Mouse (Mus musculus): Measurements from ENCODE around the gene Snf8. TPM values are rescaled to one million over a fixed set of nuclear protein-coding genes. Genes with fewer than 3 reads are reported as not detected.

The Snf8 gene
- 10 to 100 TPM; 95.0 to 97.4 TPM for total RNA-seq (2021)

GRCm38 (mm10) chr11:96034596-96035052 lies at the start of gene Snf8:
Gene Snf8 (plus strand): TSS chr11:96034885.
- intact Hi-C loops (cut with DNase I) = loop anchor here (5.0 kb wide), 1 partner anchor 207 kb away; no protein-coding TSS in a partner anchor
- DNase-seq (ENCODE audit: low spot score in 2 of 2) = peak; percentile 96

GRCm38 (mm10) chr11:95987854-95988447 lies 46.7 kb upstream of the Snf8 start:
- DNase-seq (ENCODE audit: low spot score in 2 of 2) = no peak
- intact Hi-C loops (cut with DNase I) = no loop called here

GRCm38 (mm10) chr11:95988533-95988932 lies 46.2 kb upstream of the Snf8 start:
- peak in 1 of 2 experiments; percentile 4 for DNase-seq (ENCODE audit: low spot score in 2 of 2)
- intact Hi-C loops (cut with DNase I) = no loop called here

DNA sequence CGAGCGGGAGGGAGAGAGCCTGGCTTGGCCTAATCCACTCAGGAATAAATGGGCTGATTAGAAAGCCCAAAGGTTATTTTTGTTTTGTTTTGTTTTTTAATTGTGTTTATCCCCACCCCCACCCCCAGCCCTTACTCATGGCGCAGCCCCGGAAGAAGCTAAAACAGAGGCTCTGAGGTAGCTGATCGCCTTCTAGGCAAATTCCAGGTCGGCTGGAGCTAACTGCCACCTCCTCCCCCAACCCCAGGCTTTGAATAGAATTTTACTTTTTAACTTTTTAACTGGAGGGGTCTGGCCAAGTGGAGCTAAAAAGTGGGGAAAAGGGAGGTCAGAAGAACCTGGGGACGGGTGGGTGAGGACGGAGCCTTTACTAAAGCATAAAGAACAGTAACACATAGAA lies 44.8 kb upstream of the Snf8 start:
- no peak for DNase-seq (ENCODE audit: low spot score in 2 of 2)
- intact Hi-C loops (cut with DNase I) = no loop called here

- no peak for DNase-seq (ENCODE audit: low spot score in 2 of 2)
- intact Hi-C loops (cut with DNase I) = no loop called here
These were observed 44.3 kb upstream of the Snf8 start for GRCm38 (mm10) chr11:95990431-95990830.

- intact Hi-C loops (cut with DNase I) = no loop called here
- DNase-seq (ENCODE audit: low spot score in 2 of 2) = peak in 1 of 2 experiments; percentile 9
These were observed 43.6 kb upstream of the Snf8 start for GRCm38 (mm10) chr11:95990886-95991708.

DNA sequence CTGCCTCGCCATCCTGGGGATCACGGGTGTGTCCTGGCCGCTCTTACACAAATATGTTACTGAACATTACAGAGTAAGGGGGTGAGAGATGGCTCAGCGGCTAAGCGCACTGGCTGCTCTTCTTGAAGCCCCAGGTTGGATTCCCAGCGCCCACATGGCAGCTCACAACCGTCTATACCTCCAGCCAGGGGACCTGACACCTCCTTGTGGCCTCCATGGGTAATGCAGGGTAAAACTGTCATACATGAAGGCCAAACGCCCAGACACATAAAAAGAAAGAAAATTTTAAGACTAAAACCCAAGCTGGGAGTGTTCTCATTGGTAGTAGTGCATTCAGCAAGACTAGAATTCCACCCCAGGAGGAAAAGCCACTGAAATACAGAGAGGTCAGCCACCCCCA lies 40.5 kb upstream of the Snf8 start:
- DNase-seq (ENCODE audit: low spot score in 2 of 2) = no peak
- intact Hi-C loops (cut with DNase I) = no loop called here

DNA sequence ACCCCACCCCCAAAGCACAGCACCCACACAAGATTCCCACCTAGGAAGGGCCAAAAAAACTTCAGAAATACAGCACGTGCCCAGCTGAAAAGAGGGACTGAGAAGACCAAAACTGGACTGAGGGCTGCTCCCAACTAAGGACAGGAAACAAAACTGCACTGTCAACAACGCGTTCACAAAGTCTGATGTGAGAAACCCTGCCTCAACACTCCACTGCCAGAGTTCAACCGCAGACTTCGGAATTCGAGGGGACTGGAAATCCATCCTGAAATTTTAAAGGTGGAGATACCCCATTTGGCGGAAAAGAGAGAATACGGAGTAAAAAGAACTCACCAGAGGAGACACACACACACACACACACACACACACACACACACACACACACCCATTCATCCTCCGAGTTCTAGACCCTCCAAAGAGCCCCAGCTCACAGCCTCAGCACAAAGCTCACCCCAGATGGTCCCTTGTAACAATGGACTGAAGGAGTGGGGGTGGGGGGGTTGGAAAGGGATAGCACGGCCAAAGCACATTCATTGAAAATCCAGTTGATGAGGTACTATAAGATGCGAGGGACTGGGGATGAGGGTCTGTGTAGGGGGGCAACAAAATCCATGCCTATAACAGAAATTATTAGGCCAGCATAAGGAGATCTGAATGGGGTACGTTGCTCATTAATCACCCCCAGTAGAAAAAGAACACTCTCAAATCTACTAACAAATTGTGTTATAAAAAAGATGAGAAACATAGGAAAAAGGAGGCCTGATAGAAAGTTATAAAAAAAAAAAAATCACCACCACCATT lies 31.4 kb upstream of the Snf8 start:
- intact Hi-C loops (cut with DNase I) = loop anchor here (10.0 kb wide), 1 partner anchor 858 kb away; the partner anchor contains the start of gene Dlx4
- no peak for DNase-seq (ENCODE audit: low spot score in 2 of 2)

DNA sequence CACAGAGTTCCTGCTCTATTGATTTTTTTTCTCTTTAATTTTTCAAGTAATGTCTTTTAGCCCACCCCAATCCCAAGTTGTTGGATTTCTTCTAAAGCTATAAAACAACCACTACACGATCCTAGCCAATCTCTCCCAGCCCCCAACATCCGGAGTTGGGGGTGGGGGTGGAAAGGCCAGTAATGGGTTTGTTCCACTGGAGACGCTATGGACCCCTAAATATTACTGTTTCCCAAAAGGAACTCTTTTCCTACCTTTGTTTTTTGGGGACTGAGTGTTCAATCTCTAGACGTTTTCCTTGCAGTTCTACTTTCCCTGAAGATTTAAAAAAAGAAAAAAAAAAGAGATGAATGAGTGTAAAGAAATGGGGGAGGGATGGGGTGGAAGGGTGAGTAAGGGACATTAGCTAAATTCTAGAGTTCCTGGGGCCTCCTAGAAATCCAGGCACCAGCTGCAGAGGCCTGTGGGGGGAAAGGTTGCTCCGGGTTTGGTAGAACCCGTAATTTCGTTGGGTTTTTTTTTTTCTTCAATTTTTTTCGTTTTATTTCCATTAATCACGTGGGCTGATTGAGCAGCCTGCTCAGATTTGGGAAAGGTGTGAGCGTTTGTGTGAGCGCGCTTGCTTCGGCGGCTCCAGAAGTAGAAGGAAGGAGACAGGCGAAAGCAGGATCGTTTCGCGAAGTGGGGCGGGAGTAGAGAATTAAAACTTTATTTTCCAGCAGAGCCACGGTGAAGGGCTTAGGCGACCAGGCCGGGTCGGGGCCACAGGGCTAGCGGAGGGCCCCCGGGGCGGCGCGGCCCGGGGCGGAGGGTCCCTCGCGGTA lies 30.5 kb upstream of the Snf8 start:
- intact Hi-C loops (cut with DNase I) = loop anchor here (10.0 kb wide), 1 partner anchor 859 kb away; the partner anchor contains the start of gene Dlx4

GRCm38 (mm10) chr11:96004793-96005402 lies 29.8 kb upstream of the Snf8 start:
- DNase-seq (ENCODE audit: low spot score in 2 of 2) = no peak

More for the DNA sequence above, 30.5 kb upstream of the Snf8 start:
- DNase-seq (ENCODE audit: low spot score in 2 of 2) = peak in 1 of 2 experiments; percentile 7

GRCm38 (mm10) chr11:96005403-96006271 lies 29.0 kb upstream of the Snf8 start, which contains the start of gene Igf2bp1:
Gene Igf2bp1 (minus strand): TSS chr11:96005940.
- DNase-seq (ENCODE audit: low spot score in 2 of 2) = peak in 1 of 2 experiments; percentile 2
- intact Hi-C loops (cut with DNase I) = loop anchor here (5.0 to 10.0 kb wide), 5 partner anchors 172 to 861 kb away; partner anchors contain the start of genes Dlx4, Hoxb2 and Hoxb8

More at GRCm38 (mm10) chr11:96004793-96005402, 29.8 kb upstream of the Snf8 start:
- intact Hi-C loops (cut with DNase I) = loop anchor here (5.0 to 10.0 kb wide), 5 partner anchors 172 to 860 kb away; partner anchors contain the start of genes Dlx4, Hoxb2 and Hoxb8

- intact Hi-C loops (cut with DNase I) = loop anchor here (5.0 to 10.0 kb wide), 5 partner anchors 171 to 862 kb away; partner anchors contain the start of genes Dlx4, Hoxb2 and Hoxb8
- peak in 1 of 2 experiments; percentile 3 for DNase-seq (ENCODE audit: low spot score in 2 of 2)
These were observed 28.3 kb upstream of the Snf8 start for GRCm38 (mm10) chr11:96006367-96006851.

- no peak for DNase-seq (ENCODE audit: low spot score in 2 of 2)
- intact Hi-C loops (cut with DNase I) = loop anchor here (5.0 to 10.0 kb wide), 5 partner anchors 170 to 862 kb away; partner anchors contain the start of genes Dlx4, Hoxb2 and Hoxb8
These were observed 27.7 kb upstream of the Snf8 start for GRCm38 (mm10) chr11:96006852-96007515.

DNA sequence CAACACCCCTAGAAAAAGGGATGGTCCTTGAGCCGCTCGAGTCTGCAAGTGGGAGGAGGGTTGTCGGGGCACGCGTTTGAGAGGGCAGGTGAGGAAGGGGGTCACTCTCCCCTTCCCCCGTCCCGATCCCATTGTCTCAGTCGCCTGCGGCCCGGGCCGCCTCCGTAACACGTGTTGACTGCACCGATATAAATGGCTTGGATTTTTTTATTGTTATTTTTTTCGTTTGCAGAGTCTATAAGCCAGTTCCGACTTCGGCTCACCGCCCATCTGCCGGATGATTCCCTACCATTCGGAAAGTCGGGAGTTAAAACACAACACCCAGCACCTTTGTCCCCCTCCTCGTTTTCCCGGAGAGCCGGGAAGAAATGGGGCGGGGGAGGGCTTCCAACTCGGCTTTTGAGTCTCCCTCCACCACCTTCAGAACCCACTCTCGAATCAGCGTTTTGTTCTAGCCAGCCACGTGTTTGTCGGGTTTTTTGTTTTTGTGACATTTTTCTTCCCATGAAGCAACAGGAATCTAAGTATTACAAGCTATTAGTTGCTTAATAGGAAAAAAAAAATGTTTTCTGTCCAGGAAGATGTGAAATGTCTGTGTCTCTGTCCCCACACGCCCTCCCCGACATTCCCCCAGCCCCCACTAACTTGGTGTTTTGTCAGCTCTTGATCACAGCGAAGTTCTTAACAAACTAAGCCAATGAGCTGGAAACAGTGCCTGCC lies 27.0 kb upstream of the Snf8 start:
- peak in 1 of 2 experiments; percentile 6 for DNase-seq (ENCODE audit: low spot score in 2 of 2)
- intact Hi-C loops (cut with DNase I) = loop anchor here (5.0 to 10.0 kb wide), 5 partner anchors 170 to 863 kb away; partner anchors contain the start of genes Dlx4, Hoxb2 and Hoxb8

GRCm38 (mm10) chr11:96008827-96009226 lies 25.9 kb upstream of the Snf8 start:
- intact Hi-C loops (cut with DNase I) = loop anchor here (5.0 to 10.0 kb wide), 5 partner anchors 168 to 864 kb away; partner anchors contain the start of genes Dlx4, Hoxb2 and Hoxb8
- DNase-seq (ENCODE audit: low spot score in 2 of 2) = no peak

Measured in left cerebral cortex, postnatal 25 days (tissue).